Mouse (Mus musculus): ENCODE measurements around the gene Iqsec1.
A peak's percentile ranks its signal among the peaks of the same experiment; 100 is the strongest.

Gene Iqsec1

DNA sequence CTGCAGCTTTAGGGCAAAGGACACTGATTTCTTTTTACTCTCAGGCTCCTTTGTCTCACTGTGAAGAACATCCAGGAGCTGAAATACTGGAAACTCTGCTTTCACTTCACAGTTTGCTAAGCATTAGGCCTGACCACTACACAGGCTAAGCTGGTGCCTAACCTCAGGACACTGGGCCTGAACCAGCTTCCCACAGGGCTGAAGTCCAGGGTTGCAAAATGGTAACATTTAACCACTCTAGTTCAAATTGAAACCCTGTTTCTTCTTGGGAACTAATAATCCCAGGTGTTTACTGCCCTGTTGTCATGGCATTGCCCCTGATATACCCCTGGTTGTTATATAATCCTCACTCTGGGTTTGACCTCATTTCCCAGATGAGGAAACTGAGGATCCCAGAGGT lies 234.8 kb downstream of the Iqsec1 start:
- DNase-seq (ENCODE audit: low spot score): no peak

DNA sequence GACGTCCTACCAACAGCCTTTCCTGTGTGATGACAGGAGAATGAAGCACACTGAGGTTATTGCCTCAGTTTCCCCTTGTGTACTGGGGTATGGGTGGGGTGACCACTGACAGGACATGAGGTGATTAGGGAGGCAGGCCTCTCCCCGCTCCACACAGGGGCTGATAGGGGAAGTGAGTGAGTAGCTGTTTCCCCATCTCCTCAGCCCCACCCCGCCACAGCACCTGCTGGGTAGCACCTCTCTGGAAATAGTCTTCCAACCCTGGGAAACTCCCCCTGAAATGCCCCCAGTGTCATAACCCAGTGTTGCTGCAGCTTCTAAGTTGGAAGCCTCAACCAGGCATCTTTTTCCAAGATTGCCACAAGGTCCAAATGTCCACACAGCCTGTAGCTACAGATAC lies 236.9 kb downstream of the Iqsec1 start:
- no peak for DNase-seq (ENCODE audit: low spot score)

DNA sequence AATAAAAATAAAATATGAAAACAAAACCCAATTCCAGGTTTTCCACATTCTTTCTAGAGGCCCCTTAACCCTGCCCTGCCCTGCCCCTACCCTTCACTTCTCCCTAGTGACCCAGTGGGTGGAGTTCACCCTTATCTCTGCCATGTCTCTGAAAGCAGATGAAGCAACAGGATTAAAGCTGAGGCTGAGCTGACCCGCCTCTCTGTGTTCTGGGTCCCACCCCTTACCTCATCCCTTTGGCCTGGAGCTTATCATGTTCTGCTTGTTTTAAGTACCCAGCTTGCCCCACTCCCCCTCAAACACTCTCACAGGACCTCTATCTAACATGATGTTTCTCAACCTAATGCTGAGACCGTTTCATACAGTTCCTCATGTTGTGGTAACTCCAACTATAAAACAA lies 238.4 kb downstream of the Iqsec1 start:
- no peak for DNase-seq (ENCODE audit: low spot score)

DNA sequence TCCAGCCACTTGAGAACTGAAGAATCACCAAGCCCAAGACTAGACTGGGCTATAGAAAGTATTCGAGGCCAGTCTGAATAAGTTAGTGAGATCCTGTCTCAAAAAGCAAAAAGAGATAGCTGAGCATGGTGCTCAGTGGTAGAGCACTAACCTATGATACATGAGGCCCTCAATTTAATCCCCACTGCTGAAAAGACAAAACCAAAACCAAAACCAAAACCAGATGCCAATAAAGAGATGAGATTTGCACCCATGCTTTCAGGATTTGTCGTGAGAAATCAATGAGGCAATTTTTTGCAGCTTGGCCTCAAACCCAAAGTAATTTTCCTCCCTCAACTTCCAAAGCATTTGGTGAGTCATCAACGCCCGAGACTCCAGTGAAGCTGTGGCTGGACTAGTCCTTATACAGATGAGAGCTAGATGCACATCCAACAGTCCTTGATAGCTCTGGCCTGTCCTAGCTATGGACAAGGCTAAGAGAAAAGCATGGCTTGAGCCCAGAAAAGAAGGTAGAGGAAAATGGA lies 239.0 kb downstream of the Iqsec1 start:
- no peak for DNase-seq (ENCODE audit: low spot score)

DNA sequence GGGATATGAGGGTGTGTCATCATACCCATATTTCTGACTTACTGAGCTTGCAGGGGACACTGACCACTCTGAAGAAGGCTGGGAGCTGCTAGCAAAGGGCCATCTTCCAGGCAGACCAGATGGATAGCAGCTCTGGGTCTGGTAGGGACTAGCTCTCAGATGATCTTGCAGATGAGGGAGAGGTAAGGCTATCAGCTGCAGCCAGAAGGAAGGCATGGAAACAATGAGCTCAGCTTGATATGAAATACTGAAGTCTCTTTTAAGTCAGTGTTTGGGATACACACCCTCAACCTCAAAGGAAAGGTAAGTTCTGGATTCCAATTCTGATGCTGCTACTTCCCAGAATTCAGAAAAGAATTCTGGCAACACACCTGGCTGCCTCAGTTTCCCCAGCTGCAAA lies 239.5 kb downstream of the Iqsec1 start:
- no peak for DNase-seq (ENCODE audit: low spot score)

DNA sequence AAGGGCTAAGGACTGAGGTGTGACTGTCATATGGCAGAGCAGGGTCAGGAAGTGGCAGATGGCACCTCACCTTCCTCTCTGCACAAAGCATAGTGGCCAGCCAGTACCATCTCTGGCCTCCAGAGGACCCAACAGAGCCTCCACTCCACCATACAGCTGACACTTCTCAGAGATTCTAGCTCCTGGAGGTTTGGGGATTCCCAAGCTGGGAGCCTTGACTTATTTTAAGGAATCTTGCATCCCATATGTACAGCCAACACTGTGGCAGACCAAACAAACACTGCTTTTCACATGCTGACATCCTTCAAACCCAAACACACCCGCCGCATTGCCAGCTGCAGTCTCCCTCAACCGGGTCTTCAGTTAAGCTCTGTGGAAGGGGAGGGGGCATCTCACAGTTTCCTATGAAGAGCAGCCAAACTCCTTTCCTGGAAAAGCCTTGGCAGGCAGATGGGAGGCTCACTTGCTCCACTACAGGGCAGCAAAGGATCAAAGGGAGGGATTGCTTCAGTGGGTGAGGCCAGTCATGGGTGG lies 242.1 kb downstream of the Iqsec1 start:
- DNase-seq (ENCODE audit: low spot score): no peak

DNA sequence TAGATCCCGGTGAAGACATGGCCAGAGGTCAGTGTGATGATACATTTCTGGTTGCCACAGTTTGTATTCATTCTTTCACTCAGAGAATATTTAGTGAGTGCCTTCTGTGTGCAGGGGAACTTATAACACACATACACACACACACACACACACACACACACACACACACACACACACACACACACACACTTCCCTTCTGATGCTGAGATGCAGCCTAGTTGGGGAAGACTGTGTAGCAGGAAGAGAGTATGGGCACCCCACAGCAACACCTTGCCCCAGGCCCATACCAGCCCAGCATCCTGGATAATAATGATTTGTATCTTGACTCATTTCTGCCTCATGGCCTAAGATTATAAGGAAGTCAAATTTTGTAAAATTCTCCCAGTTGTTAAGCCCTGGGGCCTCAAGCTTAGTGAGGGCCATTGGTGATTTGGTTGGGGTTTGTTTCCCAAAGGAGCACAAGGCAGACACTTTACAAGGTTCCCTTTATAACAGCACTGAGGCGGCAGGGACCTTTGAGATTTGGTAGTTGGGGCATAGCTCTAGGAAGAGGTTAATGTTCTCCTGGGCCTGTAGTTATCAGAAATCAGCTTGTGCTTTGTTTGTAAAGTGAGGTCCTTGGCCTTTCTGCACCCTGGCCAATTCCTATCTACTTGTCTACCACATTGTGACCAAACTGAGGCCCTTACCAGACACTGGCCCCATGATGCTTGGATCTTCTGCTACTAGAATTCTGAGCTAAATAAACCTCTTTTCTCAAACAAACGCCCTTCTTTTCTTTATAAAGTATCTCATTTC lies 242.9 kb downstream of the Iqsec1 start:
- no peak for DNase-seq (ENCODE audit: low spot score)

DNA sequence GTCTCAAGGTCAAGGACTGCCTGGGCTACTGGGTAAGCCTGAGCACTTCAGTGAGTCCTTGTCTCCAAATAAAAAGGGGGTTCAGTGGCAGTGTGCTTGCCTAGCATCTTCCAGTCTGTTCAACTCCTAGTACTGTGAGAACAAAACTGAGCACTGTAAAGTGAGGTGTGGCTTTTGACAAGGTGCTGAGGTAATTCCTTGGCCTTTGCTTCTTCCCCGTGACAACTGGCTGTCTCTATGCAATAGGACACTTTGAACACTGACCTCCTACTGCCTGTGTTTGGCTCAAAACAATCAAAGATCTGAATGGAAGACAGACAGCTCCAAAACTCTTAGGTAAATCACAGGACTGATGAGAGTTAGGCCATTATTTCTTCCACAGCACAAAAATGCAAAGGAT lies 246.0 kb downstream of the Iqsec1 start:
- DNase-seq (ENCODE audit: low spot score): no peak

DNA sequence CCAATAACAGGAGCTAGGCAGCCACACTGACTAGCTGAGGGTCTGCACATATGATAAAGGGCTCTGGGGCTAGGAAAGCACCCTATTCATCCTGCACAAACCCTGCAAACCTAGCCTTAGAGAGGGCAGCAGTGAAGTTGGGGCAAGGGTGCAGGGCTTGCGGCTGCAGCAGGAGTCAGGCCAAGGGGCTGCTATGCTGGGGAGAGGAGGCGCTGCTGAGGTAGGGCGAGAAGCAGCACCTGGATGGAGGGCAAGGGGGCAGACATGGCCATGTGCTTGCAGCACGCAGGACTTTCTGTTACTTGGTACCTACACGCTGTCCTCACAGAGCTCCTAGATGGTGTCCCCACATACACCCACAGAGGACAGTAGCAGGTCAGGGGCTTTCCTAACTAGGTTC lies 246.8 kb downstream of the Iqsec1 start:
- no peak for DNase-seq (ENCODE audit: low spot score)

DNA sequence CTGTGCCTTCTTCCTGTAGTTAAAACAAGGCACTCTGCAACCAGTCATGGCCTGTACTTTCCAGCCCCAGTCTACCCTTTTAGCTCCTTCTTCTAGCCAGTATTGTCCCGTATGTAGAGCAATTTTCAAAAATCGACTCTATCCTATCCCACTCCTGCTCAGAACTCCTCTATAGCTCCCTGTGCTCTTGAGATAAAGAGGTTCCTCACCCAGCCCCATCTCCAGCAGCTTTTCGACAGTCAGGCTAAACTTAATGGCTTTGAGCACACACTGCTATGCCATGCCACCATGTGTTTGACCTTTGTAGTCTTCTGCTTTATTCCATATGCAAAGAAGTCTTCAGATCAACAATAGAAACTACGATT lies 247.4 kb downstream of the Iqsec1 start:
- DNase-seq (ENCODE audit: low spot score): no peak

DNA sequence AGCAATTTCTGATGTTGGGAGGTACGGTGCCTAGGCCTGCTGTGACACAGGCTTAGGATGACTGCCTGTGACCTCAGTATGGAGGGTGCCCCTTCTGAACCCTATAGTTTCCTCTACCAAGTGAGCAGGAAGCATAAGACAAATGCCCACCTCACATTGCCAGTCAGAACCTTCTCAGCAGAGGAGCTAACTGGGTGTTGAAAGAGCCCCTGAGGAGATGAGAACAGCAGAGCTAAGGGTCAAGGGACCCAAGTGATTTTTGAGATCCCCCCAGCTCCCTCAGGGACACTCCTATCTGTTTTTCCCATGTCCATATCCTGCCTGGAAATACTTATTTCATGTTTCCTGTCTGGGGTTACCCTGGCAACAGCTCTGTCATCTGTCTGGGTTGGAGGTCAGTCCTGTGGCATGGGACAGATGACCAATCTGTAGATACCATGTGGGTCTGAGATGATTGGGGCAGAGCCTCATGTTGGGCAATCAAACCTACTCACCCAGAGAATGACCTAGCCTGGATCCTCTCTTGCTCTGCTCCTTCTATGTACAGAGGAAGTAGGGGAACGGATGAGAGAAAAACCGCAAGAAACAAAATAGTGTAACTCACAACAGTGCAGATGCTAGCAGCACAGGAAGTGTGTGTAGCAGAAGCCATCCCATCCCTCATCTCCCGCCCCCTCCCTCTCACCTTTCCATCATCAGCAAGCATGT lies 248.0 kb downstream of the Iqsec1 start:
- DNase-seq (ENCODE audit: low spot score): no peak

DNA sequence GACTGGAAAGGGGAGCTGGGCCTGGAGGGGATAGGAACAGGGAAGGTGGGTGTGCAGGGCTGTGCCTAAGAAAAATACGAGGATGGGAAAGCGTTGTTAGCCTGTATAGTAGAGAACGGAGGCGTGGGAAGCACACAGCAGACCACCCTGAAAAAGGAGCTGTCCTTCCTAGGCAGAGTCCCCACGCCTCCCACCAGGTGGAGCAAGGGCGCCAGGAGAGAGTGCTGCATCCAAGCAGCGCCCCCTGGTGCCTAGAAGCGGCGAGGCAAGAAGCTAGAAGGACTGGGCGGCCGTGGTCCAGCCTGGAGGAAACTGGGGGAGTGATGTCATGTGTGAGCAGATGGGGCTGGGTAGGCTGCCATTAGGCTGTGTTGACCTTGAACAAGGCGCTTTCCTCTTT lies 251.1 kb downstream of the Iqsec1 start:
- DNase-seq (ENCODE audit: low spot score): peak; percentile 97

DNA sequence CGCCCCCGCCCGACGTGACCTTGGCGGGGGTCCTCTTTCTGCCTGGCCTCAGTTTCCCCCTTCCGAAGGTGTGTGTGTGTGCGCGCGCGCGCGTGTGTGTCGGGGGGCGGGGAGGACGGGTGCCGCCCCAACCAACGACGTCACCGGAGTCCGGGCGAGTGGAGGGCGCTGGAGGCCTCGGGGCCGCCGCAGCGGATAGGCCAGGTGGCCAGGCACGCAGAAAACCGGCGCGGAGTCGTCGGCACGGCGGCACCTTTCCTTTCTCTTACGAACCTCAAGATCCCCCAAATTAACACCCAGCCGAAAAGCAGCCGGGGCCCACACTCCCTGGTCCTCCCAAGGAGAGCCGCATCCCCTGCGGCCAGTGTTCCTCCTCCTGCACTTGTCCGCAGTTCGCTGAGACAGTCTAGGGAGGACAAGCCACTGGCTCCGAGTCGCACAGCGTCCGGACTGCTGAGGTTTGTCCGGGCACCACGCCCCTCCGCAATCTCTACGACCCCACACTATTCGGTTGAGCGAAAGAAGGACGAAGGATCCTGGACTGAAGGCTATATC lies 251.7 kb downstream of the Iqsec1 start:
- DNase-seq (ENCODE audit: low spot score): peak; percentile 81

DNA sequence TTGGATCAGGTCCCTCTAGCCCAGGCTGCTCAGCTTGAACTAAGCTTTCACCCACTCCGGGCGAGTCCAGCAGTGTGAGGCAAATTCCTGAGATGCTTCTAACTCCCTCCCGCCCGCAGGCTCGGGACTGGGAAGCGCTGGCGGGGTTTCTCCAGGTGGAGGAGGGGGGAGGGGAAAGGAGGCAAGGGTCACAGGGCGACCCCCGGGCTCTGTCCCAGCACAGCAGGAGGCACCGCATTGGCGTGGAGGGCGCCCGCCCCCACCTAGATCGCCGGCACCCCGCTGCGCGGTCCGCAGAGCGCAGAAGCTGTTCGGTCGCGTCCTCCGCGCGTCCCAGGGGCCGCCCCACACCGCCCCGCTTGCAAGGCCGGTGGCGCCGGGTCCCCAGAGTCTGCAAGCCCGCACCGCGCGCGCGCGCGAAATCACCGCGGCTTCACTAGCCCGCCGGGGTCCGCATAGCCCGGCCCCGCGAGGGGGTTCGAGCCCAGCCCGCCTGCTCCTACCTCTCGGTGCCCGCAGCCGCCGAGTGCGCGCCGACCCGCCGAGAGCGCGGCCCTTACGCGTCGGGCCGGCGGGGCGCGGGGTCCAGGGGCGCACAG lies 252.3 kb downstream of the Iqsec1 start:
- peak; percentile 73 for DNase-seq (ENCODE audit: low spot score)

DNA sequence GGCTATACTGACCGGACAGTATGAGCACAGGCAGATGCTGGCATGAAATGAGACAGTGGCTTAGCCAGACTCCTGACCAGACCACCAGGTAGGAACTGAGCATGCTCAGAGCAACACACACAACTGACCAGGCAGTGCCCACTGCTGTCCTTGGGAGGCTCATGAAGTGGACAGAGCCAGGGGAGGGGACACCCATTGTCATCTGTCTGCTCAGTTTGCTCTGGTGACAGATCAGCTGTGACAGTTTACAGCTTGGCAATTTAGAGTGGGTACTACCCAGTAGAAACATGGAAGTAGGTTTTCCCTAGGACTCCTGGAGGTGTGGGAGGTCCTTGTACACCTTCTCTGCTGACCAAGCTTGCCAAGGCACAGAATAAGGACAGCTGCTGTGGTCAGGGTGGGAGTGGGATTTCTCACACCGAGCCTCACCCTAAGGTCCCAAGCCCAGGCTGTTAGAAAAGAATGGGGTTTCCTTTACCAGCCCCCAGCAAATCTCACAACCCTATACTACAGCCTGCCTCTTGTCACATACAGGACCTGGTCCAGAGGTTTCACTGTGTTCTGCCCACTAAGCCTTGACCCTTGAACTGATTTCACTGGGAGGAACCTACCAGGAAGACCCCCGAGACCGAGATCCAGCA lies 253.0 kb downstream of the Iqsec1 start:
- DNase-seq (ENCODE audit: low spot score): no peak

DNA sequence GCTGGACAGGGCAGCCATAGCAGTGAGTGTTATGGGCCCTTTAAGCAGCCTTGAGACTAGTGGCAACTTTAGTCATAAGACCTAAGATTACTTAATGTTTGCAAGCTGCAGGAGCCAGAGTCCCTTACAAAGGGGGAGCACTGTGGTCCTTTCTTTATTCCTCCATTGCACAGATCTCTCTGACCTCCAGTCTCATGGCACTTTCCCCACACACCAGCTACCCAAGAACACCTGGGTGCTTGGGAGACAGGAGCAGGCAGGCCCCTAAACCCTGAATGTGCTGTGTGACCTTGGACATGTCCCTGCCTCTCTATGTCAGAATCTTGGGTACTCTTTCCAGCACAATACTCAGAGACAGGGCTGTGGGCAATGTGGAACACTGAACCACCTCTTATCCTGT lies 253.7 kb downstream of the Iqsec1 start:
- DNase-seq (ENCODE audit: low spot score): no peak

DNA sequence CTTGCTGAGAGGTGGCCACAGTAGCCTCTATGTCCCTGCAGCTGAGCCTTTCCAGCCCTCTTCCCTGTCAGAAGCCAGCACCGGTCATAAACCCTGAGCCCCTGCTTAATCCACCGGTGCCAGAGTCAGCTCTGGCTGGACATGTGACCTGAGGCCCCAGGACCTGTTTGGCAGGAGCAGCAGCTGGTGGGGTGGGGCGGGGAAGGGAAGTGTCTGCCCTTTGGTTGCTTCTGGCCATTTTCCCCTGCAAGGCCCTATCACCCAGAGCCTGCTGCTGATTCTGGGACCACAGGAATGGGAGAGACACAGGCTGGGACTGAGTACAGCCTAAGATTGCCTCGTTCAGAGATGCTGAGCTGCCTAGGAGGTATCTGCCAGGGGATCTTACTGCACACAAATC lies 257.2 kb downstream of the Iqsec1 start:
- no peak for DNase-seq (ENCODE audit: low spot score)

DNA sequence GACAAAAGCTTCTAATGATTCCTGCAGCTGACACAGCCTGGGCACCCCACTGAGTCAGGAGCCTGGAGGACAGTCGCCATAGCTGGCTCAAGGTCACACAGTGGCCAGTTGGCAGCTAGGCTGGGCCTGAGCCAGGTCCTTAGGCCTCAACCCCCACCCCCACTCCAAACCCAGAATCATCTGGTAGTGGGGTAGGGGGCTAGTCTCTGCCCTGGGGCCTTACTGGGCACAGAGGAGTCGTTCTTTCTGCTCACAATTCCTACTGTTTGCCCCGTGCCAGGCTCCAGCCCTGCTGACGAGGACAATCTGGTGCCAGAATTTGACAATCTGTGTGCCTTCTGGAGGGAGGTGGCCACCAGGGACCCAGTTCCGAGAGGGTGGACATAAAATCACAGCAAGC lies 258.7 kb downstream of the Iqsec1 start:
- no peak for DNase-seq (ENCODE audit: low spot score)

DNA sequence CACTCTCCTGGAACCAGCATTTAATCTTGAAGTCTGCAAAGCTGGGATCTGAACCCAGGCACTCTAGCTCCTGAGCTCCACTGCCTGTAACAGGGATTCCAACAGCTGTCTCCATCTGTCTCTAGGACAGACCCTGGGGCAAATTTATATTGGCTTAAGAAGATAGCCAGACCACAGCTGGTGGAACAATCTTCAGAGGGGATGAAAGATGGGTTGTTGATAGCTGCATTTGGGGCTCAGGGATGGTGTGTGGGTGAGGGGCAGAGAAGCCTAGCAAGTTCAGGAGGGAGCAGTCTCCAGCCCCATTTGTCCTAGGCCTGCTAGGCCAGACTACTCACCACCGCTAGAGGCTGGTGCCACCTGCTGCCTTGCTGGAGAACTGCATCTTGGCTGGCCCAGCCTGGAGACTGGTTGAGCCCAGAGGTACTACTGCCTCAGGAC lies 260.0 kb downstream of the Iqsec1 start:
- DNase-seq (ENCODE audit: low spot score): peak; percentile 94

DNA sequence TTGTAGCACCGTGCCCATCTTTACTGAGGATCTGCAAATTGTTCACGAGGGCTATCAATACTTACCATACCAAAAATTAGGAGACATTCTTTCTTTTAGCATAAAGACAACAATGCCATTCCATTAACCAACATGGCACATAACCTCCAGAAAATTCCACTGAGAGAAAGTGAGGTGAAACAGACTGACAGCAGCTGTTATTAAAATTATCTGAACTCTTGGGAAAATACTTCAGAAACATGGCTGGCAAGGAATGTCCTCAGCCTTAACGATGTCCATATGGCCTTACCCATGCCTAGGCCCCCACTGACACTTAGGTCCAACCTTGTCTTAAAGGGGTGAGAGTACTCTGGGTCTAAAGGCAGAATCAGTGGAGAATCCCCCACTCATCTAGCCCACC lies 260.7 kb downstream of the Iqsec1 start:
- no peak for DNase-seq (ENCODE audit: low spot score)

DNA sequence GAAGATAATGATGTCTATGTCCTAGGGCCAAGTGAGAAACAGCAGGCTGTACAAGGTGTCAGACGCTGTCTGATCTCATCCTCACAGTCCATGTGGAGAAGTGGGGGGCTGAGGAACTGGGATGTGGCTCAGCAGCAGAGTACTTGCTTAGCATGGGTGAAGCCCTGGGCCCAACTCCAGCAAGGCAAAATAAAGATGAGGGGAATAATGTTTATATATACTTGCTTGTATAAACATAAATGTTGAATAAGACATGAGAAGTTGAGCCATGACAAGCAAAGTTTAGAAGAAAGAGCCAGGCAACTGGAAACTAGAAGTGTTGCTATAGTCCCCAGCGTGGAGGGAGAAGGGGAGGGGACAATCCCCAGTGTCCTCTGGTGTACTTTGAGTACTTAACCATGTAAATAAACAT lies 261.8 kb downstream of the Iqsec1 start:
- DNase-seq (ENCODE audit: low spot score): no peak

DNA sequence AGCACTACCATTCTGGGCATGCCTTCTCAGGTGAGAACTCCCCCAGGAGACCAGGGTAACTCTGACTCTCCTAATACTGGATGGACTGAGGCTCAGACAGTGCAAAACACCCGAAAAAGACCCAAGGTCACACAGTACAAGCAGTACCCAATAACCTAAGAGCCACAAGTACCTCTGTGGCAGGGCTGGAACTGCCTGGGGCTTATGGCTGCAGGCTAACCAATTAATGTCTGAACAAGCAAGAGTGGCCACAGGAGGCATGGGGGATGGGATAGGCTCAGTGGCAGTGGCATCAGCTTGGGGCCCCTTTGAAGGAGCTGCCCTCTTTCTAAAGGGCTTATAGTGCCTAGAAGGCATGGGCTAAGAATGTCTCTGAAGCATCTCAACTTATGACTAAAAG lies 263.0 kb downstream of the Iqsec1 start:
- no peak for DNase-seq (ENCODE audit: low spot score)
